Mouse (Mus musculus) 416B (cell line): ENCODE data around the gene Etfdh.
A peak's percentile ranks its signal among the peaks of the same experiment; 100 is the strongest.
"Not testable (repeated sequence)": the region's sequence is repeated elsewhere in the genome, so short reads cannot be mapped to it uniquely, and the experiment has no call there.

ENCODE experiments used
- DNase-seq: peaks from one replicate; pipeline ENCODE4 v3.0.0; 2011; ENCODE audit warnings: low read depth

The Etfdh gene

GRCm38 (mm10) chr3:79576865-79577264 is 52.4 kb downstream of the Etfdh start:
- no peak for DNase-seq

- no peak for DNase-seq
These were observed 52.9 kb downstream of the Etfdh start for GRCm38 (mm10) chr3:79576468-79576816.

- no peak for DNase-seq
These were observed 53.5 kb downstream of the Etfdh start for GRCm38 (mm10) chr3:79575576-79576467.

- peak; percentile 60 for DNase-seq
These were observed 55.0 kb downstream of the Etfdh start for GRCm38 (mm10) chr3:79574336-79574735.

GRCm38 (mm10) chr3:79573376-79573775 is 55.9 kb downstream of the Etfdh start:
- not testable (repeated sequence) for DNase-seq

- peak; percentile 80 for DNase-seq
These were observed 56.9 kb downstream of the Etfdh start for GRCm38 (mm10) chr3:79572399-79572798.

GRCm38 (mm10) chr3:79569351-79569681 is 60.0 kb downstream of the Etfdh start:
- no peak for DNase-seq

GRCm38 (mm10) chr3:79568629-79569350 is 60.5 kb downstream of the Etfdh start:
- DNase-seq: peak; percentile 31

- DNase-seq: peak; percentile 98
These were observed 61.5 kb downstream of the Etfdh start, which contains the start of gene Fnip2 for GRCm38 (mm10) chr3:79567703-79568362. TSS of gene Fnip2 (minus strand) at chr3:79567796.

- peak; percentile 41 for DNase-seq
These were observed 62.3 kb downstream of the Etfdh start for GRCm38 (mm10) chr3:79566716-79567691.

- DNase-seq: no peak
These were observed 64.3 kb downstream of the Etfdh start for GRCm38 (mm10) chr3:79564875-79565606.

- DNase-seq: no peak
These were observed 65.8 kb downstream of the Etfdh start for GRCm38 (mm10) chr3:79563511-79563910.

GRCm38 (mm10) chr3:79561784-79562715 is 67.2 kb downstream of the Etfdh start:
- no peak for DNase-seq

- DNase-seq: no peak
These were observed 68.7 kb downstream of the Etfdh start for GRCm38 (mm10) chr3:79560555-79560954.

GRCm38 (mm10) chr3:79559773-79560045 is 69.6 kb downstream of the Etfdh start:
- DNase-seq: no peak

- DNase-seq: no peak
These were observed 70.1 kb downstream of the Etfdh start for GRCm38 (mm10) chr3:79559021-79559772.

GRCm38 (mm10) chr3:79555061-79555460 is 74.2 kb downstream of the Etfdh start:
- no peak for DNase-seq
